Mouse (Mus musculus): Measurements from ENCODE around the gene Tmem80.

GRCm38 (mm10) chr7:141365049-141365445, 37.5 kb downstream of the Tmem80 start:
- TF ChIP-seq CTCF (conservative IDR thresholded peaks at IDR 0.05; ENCODE audit: low read length) = no peak
- no peak for TF ChIP-seq NANOG (IDR thresholded peaks at IDR 0.05; ENCODE audit: borderline replicate concordance, low read length)

Measured in E14TG2a.4 (cell line).